Mouse (Mus musculus): ENCODE data around the gene Syt1.

DNA sequence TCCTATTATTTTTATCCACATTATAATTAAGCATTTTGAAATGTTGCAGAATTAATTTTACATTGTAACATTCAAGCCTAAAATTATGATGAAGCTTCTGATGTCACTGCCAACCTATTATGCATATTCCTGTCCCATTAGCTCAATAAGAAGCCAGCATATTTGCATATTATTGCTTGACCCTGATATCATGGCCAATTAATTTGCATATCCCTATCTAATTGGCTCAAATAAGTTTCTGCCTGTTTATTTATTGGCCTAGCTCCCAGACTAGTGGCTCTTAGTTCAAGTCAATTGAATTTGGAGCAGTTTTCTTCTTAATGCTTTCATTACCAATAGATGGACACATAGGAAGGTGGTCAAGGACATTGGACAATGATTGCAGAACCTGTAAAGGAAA, 433.2 kb downstream of the Syt1 start:
- TF ChIP-seq POLR2A (IDR thresholded peaks at IDR 0.05; ENCODE audit: control insufficient read depth, low read depth, low read length) = no peak
- no peak for TF ChIP-seq CTCF (IDR thresholded peaks at IDR 0.05; ENCODE audit: control insufficient read depth, insufficient read depth, insufficient replicate concordance, low read depth, low read length)

All from testis, adult 2 months (tissue).